Mouse (Mus musculus): ENCODE data around the gene Kcnab3.

Gene Kcnab3

DNA sequence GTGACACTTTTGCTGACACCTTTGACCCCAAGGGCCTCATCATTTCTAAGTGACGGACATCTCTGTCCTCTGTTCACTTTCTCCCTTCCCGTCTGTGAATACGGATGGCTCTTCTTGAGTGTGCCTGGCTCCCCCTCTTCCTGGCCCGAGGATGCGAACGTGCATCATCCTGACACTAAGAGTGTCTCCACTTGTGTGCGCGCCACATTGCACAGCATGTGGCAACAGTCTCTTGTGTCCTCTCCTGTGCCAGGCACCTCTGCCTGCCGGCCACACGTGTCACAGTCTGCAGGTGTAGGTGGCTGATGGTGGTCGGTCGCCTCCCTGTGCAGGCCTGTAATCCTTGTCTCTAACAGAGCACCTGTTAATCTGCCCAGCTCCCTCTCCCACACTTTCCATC is 45.5 kb downstream of the Kcnab3 start:
- DNase-seq, result peak in 1 of 2 experiments; percentile 27

GRCm38 (mm10) chr11:69372056-69372779 is 46.2 kb downstream of the Kcnab3 start:
- peak; percentile 42 to 50 for DNase-seq

- no peak for DNase-seq
These were observed 46.7 kb downstream of the Kcnab3 start for GRCm38 (mm10) chr11:69372780-69373170.

DNA sequence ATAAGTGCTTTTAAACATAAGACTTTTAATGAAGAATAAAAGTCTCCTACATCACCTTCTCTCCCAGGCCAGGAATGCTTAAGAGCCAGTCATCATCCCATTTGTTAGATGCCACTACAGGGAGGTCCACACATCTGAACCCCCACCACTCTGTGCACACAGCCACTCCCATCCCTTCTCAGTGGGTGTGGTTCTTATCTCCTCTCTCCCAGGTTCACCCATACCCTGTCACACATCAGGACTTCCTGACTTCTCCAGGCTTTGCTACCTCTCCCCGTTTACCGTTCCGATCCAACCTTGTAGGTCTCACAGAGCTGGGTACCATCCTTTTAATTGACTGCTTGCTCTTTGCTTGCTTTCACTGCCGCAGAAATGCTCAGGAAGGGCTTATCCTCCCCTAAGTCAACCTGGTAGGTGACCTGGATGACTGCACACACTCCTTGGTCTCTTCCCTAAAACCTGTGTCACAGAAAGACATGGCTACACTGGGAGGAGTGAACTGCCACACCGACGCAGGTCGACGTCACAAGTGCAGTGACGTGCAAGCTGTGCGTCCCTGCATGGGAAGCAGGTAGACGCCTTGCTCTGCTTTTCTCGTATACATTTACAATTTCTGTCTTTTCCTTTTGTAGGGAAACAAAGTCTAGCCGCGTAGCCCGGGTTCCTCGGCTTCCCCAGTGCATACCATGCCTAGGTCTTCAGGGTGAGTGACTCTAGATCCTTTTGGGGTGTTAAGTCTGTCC is 47.3 kb downstream of the Kcnab3 start:
- no peak for DNase-seq

DNA sequence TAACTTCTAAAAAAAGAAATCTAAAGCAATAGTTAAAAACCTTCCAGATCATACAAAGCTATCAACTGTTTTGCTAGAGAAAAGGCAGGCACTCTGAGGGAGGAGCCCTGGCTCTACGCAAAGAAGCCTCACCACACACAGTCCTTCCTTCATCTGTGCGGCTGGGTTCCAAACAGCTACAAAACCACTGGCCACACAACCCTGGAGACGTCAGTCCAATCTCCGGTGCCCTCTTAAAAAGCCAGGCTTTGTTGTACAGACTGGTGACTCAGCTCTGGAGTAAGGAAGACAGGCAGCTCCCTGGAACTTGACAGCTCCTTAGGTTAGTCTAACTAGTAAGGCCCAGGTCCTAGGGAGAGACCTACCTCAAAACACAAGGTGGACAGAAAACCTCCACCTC is 49.6 kb downstream of the Kcnab3 start:
- no peak for DNase-seq

GRCm38 (mm10) chr11:69377766-69378165 is 51.7 kb downstream of the Kcnab3 start:
- DNase-seq, result peak in 1 of 2 experiments; percentile 49

- DNase-seq, result no peak
These were observed 53.5 kb downstream of the Kcnab3 start for GRCm38 (mm10) chr11:69379600-69379999.

DNA sequence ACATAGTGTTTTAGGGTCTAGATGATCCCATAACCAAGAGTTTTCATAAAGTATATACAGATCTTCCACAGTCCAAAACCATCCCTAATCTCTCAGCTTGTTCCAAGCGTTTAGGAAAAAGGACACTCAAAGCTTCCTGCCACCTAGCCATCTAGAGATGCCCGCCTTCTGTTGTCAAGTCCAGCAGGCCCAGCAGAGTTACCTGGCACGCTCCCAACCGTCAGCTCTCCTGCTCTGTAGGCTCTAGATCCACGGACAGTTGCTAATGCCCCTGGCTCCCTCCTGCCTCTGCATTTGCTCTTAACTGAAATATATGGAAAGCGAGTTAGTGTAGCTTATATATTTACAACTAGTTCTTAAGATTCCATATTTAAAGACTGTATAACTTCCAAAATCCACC is 55.3 kb downstream of the Kcnab3 start:
- DNase-seq, result no peak

Measured in kidney, postnatal 4 days (tissue).